Mouse (Mus musculus): ENCODE measurements around the gene Msn. TPM values are rescaled to one million over a fixed set of nuclear protein-coding genes. Genes with fewer than 3 reads are reported as not detected.

Msn gene
- polyA plus RNA-seq, 1 experiment from 2014 or later = 82.3 TPM

DNA sequence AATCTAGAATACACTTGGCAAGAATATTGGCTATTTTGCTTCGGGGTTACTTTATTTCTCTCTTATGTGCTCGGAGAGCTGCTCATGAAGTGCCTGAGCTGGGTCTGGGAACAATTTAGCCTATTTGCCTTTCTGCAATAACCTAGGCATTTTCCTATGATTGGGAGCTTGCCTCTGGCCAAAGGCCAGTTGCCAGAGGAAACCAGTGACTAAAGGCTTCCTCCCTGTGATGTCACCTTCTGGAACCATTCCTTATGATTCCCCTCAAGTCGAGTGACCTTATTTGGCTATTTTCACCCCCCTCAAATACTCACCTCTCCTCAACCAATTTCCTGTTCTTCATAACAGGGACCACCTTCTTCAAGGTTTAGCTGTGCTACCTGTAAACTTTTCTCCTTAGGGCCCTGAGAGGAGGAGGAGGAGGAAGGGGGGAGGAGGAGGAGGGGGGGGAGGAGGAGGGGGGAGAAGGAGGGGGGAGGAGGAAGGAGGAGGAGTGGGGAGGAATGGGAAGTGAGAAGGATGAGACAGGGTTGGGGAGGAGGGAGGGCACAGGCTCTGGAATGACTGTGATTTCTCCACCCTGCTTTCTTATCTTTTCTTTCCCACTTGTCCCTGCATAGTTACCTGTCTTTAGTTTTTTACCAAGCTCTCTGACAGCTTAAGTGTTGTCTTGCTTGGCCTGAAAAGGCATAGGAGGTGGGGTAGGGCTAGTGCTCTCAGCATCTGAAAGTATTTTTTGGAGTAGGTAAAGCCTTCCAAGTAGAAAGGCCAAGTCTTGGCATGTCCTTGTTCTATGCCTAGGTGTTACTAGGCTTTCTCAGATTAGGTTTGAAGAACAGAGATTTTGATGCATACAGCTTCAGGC, 11.8 kb downstream of the Msn start:
- Histone ChIP-seq H3K9me3 (ENCODE audit: control insufficient read depth, low read length) (no peaks in the 10 kb centered on the region), H3K27ac (replicated peaks; ENCODE audit: low read depth, low read length) (no peak overlapping the region), H3K4me2 (ENCODE audit: low read depth, severe bottlenecking) (no peak overlapping the region), H3K4me3 (ENCODE audit: low read depth, low read length) (no peak overlapping the region), H3K27me3 (ENCODE audit: control insufficient read depth, insufficient read depth, low read length) (no peaks in the 10 kb centered on the region), H3K36me3 (ENCODE audit: control insufficient read depth, insufficient read depth, low read length) (no peaks in the 10 kb centered on the region), H3K9ac (ENCODE audit: low read length) (no peak overlapping the region), H3K4me1 (ENCODE audit: control insufficient read depth, insufficient read depth, low read length) (no peaks in the 10 kb centered on the region)
- DNase-seq (ENCODE audit: low spot score) (no peak), ATAC-seq (ENCODE audit: insufficient number of reproducible peaks, low FRiP score, low TSS enrichment, low read depth) (no peak)
- WGBS = 43% methylated on average over 3 of the region's 3 CpGs

DNA sequence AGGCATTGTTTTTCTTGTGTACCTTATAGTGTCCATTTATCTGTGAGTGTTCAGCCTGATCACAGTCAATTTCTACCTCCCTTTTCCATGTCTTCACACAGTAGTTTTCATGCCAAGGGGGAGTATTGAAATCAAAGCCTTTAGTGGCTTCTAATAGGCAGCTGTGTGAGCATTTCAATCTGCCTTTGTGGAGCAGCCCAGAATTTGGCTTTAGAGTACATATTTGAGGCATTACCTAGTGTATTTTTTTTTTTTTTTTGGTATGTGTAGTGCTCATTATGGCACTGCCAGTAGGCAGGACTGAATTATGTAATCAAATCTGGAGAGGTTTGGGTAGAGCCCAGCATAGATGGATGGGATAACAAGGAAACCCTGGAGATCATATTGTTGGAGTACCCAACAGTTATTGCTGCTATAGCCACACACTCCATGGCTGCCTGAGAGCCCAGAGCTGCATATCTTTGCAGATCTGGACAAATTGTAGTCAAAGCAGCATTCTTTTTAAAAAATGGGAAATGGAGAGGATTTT, 17.3 kb downstream of the Msn start:
- DNase-seq (ENCODE audit: low spot score) (no peak), ATAC-seq (ENCODE audit: insufficient number of reproducible peaks, low FRiP score, low TSS enrichment, low read depth) (no peak)
- no peaks in the 10 kb centered on the region for H3K9me3 ChIP-seq (ENCODE audit: control insufficient read depth, low read length)
- H3K27me3 ChIP-seq (ENCODE audit: control insufficient read depth, insufficient read depth, low read length) = no peaks in the 10 kb centered on the region
- H3K4me3 ChIP-seq (ENCODE audit: low read depth, low read length) = no peak overlapping the region
- no peak overlapping the region for H3K27ac ChIP-seq (replicated peaks; ENCODE audit: low read depth, low read length)
- H3K9ac ChIP-seq (ENCODE audit: low read length) = no peak overlapping the region
- H3K4me2 ChIP-seq (ENCODE audit: low read depth, severe bottlenecking) = no peak overlapping the region
- no peaks in the 10 kb centered on the region for H3K4me1 ChIP-seq (ENCODE audit: control insufficient read depth, insufficient read depth, low read length)
- no peaks in the 10 kb centered on the region for H3K36me3 ChIP-seq (ENCODE audit: control insufficient read depth, insufficient read depth, low read length)

DNA sequence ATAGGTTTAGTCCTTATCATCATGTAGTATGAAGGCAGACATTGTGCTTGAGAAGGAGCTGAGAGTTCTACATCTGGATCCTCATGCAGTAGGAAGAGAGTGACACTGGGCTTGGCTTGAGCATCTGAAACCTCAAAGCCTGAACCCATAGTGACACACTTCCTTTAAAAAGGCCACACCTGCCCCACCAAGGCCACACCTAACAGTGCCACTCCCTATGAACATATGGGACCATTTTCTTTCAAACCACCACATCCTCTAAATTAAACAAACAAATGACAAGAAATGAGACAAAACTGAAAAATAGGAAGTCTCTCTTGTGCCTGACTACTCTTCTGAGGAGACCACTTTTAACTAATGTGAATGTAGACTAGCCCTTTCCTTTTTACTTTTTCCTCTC, 19.7 kb downstream of the Msn start:
- Histone ChIP-seq H3K36me3 (ENCODE audit: control insufficient read depth, insufficient read depth, low read length) (no peaks in the 10 kb centered on the region), H3K4me3 (ENCODE audit: low read depth, low read length) (no peak overlapping the region), H3K27ac (replicated peaks; ENCODE audit: low read depth, low read length) (no peak overlapping the region), H3K27me3 (ENCODE audit: control insufficient read depth, insufficient read depth, low read length) (no peaks in the 10 kb centered on the region), H3K4me2 (ENCODE audit: low read depth, severe bottlenecking) (no peak overlapping the region), H3K9me3 (ENCODE audit: control insufficient read depth, low read length) (no peaks in the 10 kb centered on the region), H3K9ac (ENCODE audit: low read length) (no peak overlapping the region), H3K4me1 (ENCODE audit: control insufficient read depth, insufficient read depth, low read length) (no peaks in the 10 kb centered on the region)
- ATAC-seq (ENCODE audit: insufficient number of reproducible peaks, low FRiP score, low TSS enrichment, low read depth) (no peak), DNase-seq (ENCODE audit: low spot score) (no peak)

DNA sequence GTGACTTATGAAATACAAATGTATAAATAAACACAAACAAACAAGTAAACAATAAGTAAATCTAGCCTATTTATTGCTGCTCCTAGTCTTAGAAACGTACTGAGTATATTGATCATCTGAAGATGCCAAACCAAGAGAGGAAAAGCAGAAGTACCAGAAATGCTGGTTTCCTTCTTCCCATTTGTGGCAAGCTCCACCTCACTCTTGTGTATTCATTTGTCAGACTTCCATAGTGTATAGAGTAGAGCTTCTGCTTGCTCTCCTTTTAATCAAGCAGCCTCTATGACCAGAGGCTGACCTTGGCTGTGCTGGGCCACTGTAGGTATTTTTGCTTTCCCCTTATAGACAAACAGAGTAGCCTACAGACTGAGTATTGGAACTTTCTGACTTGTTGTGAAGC, 21.5 kb downstream of the Msn start:
- WGBS = 60% methylated on average over 1 of the region's 1 CpGs
- DNase-seq (ENCODE audit: low spot score) (no peak), ATAC-seq (ENCODE audit: insufficient number of reproducible peaks, low FRiP score, low TSS enrichment, low read depth) (no peak)
- H3K4me3 ChIP-seq (ENCODE audit: low read depth, low read length) = no peak overlapping the region
- H3K36me3 ChIP-seq (ENCODE audit: control insufficient read depth, insufficient read depth, low read length) = no peaks in the 10 kb centered on the region
- H3K9me3 ChIP-seq (ENCODE audit: control insufficient read depth, low read length) = no peaks in the 10 kb centered on the region
- H3K27ac ChIP-seq (replicated peaks; ENCODE audit: low read depth, low read length) = no peak overlapping the region
- no peak overlapping the region for H3K9ac ChIP-seq (ENCODE audit: low read length)
- no peaks in the 10 kb centered on the region for H3K4me1 ChIP-seq (ENCODE audit: control insufficient read depth, insufficient read depth, low read length)
- H3K4me2 ChIP-seq (ENCODE audit: low read depth, severe bottlenecking) = no peak overlapping the region
- no peaks in the 10 kb centered on the region for H3K27me3 ChIP-seq (ENCODE audit: control insufficient read depth, insufficient read depth, low read length)

DNA sequence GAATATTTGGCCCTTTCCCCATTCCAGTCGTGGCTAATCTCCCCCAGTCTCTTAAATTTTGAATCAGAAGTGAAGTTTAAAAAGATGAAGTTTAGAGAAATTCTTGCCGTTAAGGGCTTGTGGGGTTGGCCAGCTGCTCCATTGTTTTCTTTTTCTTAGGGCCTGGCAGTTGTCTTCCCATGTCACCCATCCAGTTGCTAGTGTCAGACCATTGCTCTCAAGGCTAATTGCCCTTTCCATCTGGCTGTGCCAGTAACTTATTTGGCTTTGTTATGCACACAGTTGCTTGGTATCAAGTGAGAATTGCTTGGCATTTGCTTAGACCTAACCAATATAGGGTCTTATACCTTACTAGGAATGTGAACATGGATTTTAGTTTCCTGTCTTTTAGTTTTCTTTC, 24.2 kb downstream of the Msn start:
- H3K4me2 ChIP-seq (ENCODE audit: low read depth, severe bottlenecking) = no peak overlapping the region
- no peak overlapping the region for H3K4me3 ChIP-seq (ENCODE audit: low read depth, low read length)
- no peak for DNase-seq (ENCODE audit: low spot score)
- H3K9ac ChIP-seq (ENCODE audit: low read length) = no peak overlapping the region
- H3K27me3 ChIP-seq (ENCODE audit: control insufficient read depth, insufficient read depth, low read length) = no peaks in the 10 kb centered on the region
- no peak overlapping the region for H3K27ac ChIP-seq (replicated peaks; ENCODE audit: low read depth, low read length)
- no peak for ATAC-seq (ENCODE audit: insufficient number of reproducible peaks, low FRiP score, low TSS enrichment, low read depth)
- H3K4me1 ChIP-seq (ENCODE audit: control insufficient read depth, insufficient read depth, low read length) = no peaks in the 10 kb centered on the region
- 68% methylated on average over 2 of the region's 2 CpGs for whole genome bisulfite sequencing
- H3K36me3 ChIP-seq (ENCODE audit: control insufficient read depth, insufficient read depth, low read length) = no peaks in the 10 kb centered on the region
- no peaks in the 10 kb centered on the region for H3K9me3 ChIP-seq (ENCODE audit: control insufficient read depth, low read length)

DNA sequence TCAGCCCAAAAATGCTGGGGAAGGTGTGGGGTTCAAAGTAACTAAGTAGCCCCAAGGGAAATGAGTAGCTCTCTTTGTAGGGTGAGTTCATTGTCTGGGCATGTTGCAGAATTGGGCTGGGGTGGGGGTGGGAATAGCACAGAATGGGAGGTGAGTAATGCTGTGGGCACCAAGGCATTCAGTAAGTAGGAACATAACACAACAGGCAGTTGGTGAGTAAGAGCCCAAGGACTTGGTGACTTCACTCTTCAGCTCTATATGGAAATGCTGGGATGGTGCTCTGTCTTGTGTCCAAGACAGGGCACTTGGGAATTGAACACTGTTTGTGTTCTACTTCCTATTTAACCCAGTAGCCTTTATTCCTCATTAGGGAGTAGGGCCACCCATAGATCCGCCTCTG, 26.1 kb downstream of the Msn start:
- Histone ChIP-seq H3K4me2 (ENCODE audit: low read depth, severe bottlenecking) (no peak overlapping the region), H3K36me3 (ENCODE audit: control insufficient read depth, insufficient read depth, low read length) (no peaks in the 10 kb centered on the region), H3K27ac (replicated peaks; ENCODE audit: low read depth, low read length) (no peak overlapping the region), H3K27me3 (ENCODE audit: control insufficient read depth, insufficient read depth, low read length) (no peaks in the 10 kb centered on the region), H3K9me3 (ENCODE audit: control insufficient read depth, low read length) (no peaks in the 10 kb centered on the region), H3K9ac (ENCODE audit: low read length) (no peak overlapping the region), H3K4me1 (ENCODE audit: control insufficient read depth, insufficient read depth, low read length) (no peaks in the 10 kb centered on the region), H3K4me3 (ENCODE audit: low read depth, low read length) (no peak overlapping the region)
- DNase-seq (ENCODE audit: low spot score) (no peak), ATAC-seq (ENCODE audit: insufficient number of reproducible peaks, low FRiP score, low TSS enrichment, low read depth) (no peak)
- 90% methylated on average over 1 of the region's 1 CpGs for WGBS

DNA sequence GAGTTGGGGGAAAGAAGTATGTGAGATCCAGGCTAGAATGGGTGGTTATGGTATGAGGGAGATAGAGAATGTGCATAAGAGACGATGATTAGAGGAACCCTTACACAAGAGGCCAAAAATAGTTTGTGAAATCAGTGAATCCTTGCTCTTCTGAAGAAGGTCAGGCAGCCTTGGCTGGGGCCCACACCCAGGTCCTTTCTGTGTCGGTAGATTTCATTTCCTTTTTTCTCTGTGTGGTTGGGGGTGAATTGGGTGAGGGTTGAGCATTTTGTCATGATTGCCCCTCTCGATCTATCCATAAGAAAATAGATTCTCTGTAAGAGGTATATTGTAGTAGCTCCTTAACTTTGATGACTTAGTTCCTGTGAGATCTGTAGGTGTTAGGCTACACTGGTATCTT, 31.0 kb downstream of the Msn start:
- Histone ChIP-seq H3K4me3 (ENCODE audit: low read depth, low read length) (no peak overlapping the region), H3K4me2 (ENCODE audit: low read depth, severe bottlenecking) (no peak overlapping the region), H3K27me3 (ENCODE audit: control insufficient read depth, insufficient read depth, low read length) (no peaks in the 10 kb centered on the region), H3K36me3 (ENCODE audit: control insufficient read depth, insufficient read depth, low read length) (no peaks in the 10 kb centered on the region), H3K9me3 (ENCODE audit: control insufficient read depth, low read length) (no peaks in the 10 kb centered on the region), H3K4me1 (ENCODE audit: control insufficient read depth, insufficient read depth, low read length) (no peaks in the 10 kb centered on the region), H3K27ac (replicated peaks; ENCODE audit: low read depth, low read length) (no peak overlapping the region), H3K9ac (ENCODE audit: low read length) (no peak overlapping the region)
- WGBS = 83% methylated on average over 3 of the region's 3 CpGs
- ATAC-seq (ENCODE audit: insufficient number of reproducible peaks, low FRiP score, low TSS enrichment, low read depth) = no peak
- no peak for DNase-seq (ENCODE audit: low spot score)

DNA sequence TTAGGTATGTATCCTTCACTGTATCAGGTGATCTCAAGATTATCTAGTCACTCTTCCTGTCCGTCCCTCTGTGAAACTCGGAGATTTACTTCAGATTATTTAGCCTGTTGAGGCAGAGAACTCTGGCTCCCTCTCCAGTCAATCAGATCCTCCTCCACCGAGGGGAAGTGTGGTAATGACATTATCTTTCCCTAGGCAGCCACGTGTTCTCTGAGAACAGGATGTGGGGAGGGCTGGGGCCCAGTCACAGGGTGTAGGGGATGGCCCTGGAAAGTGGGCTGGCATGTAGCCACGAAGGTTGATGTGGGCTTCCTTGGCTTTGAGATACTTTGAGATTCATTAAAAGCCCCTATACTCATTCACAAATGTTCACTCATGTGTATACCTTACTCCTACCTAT, 34.3 kb downstream of the Msn start:
- Histone ChIP-seq H3K4me1 (ENCODE audit: control insufficient read depth, insufficient read depth, low read length) (no peaks in the 10 kb centered on the region), H3K4me3 (ENCODE audit: low read depth, low read length) (no peak overlapping the region), H3K4me2 (ENCODE audit: low read depth, severe bottlenecking) (no peak overlapping the region), H3K36me3 (ENCODE audit: control insufficient read depth, insufficient read depth, low read length) (no peaks in the 10 kb centered on the region), H3K9ac (ENCODE audit: low read length) (no peak overlapping the region), H3K9me3 (ENCODE audit: control insufficient read depth, low read length) (no peaks in the 10 kb centered on the region), H3K27ac (replicated peaks; ENCODE audit: low read depth, low read length) (no peak overlapping the region), H3K27me3 (ENCODE audit: control insufficient read depth, insufficient read depth, low read length) (no peaks in the 10 kb centered on the region)
- WGBS = 54% methylated on average over 5 of the region's 5 CpGs
- DNase-seq (ENCODE audit: low spot score) = no peak
- ATAC-seq (ENCODE audit: insufficient number of reproducible peaks, low FRiP score, low TSS enrichment, low read depth) = peak; percentile 26; the same call in 1 of the 2 replicates

DNA sequence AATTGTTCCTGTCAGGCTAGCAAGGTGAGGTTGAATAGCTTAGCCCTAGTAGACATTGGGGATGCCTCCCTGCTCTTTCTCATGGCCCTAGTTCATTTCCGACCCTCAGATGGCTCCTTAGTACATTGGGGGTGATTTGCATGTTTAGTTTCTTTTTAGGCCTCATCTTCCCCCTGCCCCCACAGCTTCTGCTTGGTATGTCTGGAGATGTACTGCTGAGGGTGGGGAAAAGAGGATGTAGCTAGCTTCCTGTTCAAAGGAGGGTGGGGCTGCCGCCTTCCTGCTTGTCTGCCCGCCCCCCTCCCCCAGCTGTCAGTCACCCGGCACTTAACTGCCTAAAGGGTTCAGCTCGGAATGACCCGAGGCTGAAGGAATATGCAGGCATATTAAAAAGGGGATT, 34.8 kb downstream of the Msn start:
- DNase-seq (ENCODE audit: low spot score) = no peak
- H3K9ac ChIP-seq (ENCODE audit: low read length) = no peak overlapping the region
- H3K27me3 ChIP-seq (ENCODE audit: control insufficient read depth, insufficient read depth, low read length) = no peaks in the 10 kb centered on the region
- no peaks in the 10 kb centered on the region for H3K36me3 ChIP-seq (ENCODE audit: control insufficient read depth, insufficient read depth, low read length)
- no peaks in the 10 kb centered on the region for H3K9me3 ChIP-seq (ENCODE audit: control insufficient read depth, low read length)
- no peak overlapping the region for H3K4me3 ChIP-seq (ENCODE audit: low read depth, low read length)
- no peak overlapping the region for H3K4me2 ChIP-seq (ENCODE audit: low read depth, severe bottlenecking)
- H3K27ac ChIP-seq (replicated peaks; ENCODE audit: low read depth, low read length) = no peak overlapping the region
- no peaks in the 10 kb centered on the region for H3K4me1 ChIP-seq (ENCODE audit: control insufficient read depth, insufficient read depth, low read length)
- no peak for ATAC-seq (ENCODE audit: insufficient number of reproducible peaks, low FRiP score, low TSS enrichment, low read depth)
- WGBS = 60% methylated on average over 6 of the region's 6 CpGs

Data from limb, embryonic 11.5 days (tissue).